Mouse (Mus musculus) neutrophil, adult 65 days (primary cell): ENCODE results near the gene Csn1s2b. TPM values are rescaled to one million over a fixed set of nuclear protein-coding genes. Genes with fewer than 3 reads are reported as not detected.

Experiments used
- total RNA-seq: library from RNA; stranded (reverse); gene quantifications from 2 replicates; pipeline ENCODE4 v1.2.4, GENCODE M21; 2023

Csn1s2b gene
- not detected in 2 replicates for total RNA-seq

DNA sequence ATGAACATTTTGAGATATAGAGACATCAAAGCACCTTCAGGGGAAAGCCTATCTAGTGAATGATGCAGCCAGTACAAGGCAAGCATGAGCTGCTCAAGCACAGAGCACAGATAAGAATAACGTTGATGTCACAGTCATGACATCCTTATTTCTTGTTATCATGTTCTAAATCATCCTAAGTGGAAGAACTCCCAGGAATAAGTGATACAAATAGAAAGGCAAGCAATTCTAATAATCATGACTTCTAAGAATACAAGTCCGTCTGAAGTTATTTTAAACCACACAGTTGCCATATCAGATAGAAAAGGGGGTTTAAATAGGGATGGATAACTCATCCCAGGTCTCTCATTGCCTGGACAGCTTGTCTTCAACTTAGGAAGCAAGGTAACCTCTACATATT, at the start of gene Csn1s2b:
TSS of gene Csn1s2b (plus strand) at position 301 of the 400 bp plus-strand sequence.

GRCm38 (mm10) chr5:87774267-87774666, 33.6 kb upstream of the Csn1s2b start, which contains the start of gene Csn1s2a:
Gene Csn1s2a (plus strand): TSS chr5:87774567.

DNA sequence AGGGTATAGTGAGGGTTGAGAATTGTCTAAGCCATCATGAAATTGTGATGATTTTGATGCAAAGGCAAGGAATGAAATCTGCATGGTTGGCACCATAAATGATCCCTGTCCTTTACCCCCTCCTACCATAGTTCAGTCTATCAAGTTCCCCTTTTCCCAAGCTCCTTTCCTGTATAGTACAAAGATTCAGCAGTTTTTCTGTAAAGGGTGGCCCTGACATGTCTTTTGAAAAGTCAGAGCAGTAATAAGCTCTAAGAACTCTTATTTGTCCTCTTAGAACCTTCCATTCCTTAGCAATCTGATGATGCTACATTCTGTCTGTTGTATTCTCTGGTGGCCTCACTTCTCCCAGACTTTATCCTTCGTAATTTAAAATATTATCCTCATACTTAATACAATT, 17.5 kb downstream of the Csn1s2b start, which contains the start of gene Prr27:
TSS of gene Prr27 (plus strand) at position 301 of the 400 bp plus-strand sequence.

Other genes with a start within 250 kb of the Csn1s2b start
- gene Sult1d1, start 239.1 kb upstream of the Csn1s2b start, total RNA-seq = not detected in 2 replicates
- gene Sult1e1, start 216.5 kb upstream of the Csn1s2b start, total RNA-seq = not detected in 2 replicates
- not detected in 2 replicates for gene Csn1s1, start 141.9 kb upstream of the Csn1s2b start, total RNA-seq
- not detected in 2 replicates for gene Csn2, start 108.5 kb upstream of the Csn1s2b start, total RNA-seq
- not detected in 2 replicates for gene Csn1s2a, start 33.5 kb upstream of the Csn1s2b start, total RNA-seq
- not detected in 2 replicates for gene Prr27, start 17.6 kb downstream of the Csn1s2b start, total RNA-seq
- gene Odam, start 76.9 kb downstream of the Csn1s2b start, total RNA-seq = not detected in 2 replicates
- gene Csn3, start 117.5 kb downstream of the Csn1s2b start, total RNA-seq = not detected in 2 replicates
- gene 2310003L06Rik, start 161.4 kb downstream of the Csn1s2b start, total RNA-seq = not detected in 2 replicates
- not detected in 2 replicates for gene Gm28434, start 161.4 kb downstream of the Csn1s2b start, total RNA-seq
- not detected in 2 replicates for gene Cabs1, start 171.4 kb downstream of the Csn1s2b start, total RNA-seq
- gene Smr3a, start 194.5 kb downstream of the Csn1s2b start, total RNA-seq = not detected in 2 replicates